Mouse (Mus musculus) midbrain, embryonic 10.5 days (tissue): ENCODE results near the gene Grm7. TPM values are rescaled to one million over a fixed set of nuclear protein-coding genes. Genes with fewer than 3 reads are reported as not detected.

ENCODE experiments used
- DNase-seq: peaks from one replicate; pipeline ENCODE4 v3.0.0-alpha.2; 2017; ENCODE audit warnings: low spot score
- H3K27ac ChIP-seq: fragments of 300-500 bp; sonication (generic); replicated peaks from 2 replicates; pipeline ENCODE4 v1.5.1; 2016; ENCODE audit warnings: mild to moderate bottlenecking
- H3K27me3 ChIP-seq: fragments of 300-500 bp; sonication (generic); 2 replicates; pipeline ENCODE4 v1.6.1; 2016; ENCODE audit warnings: low read depth, mild to moderate bottlenecking; ENCODE audit not compliant: poor library complexity, severe bottlenecking
- H3K36me3 ChIP-seq: fragments of 300-500 bp; sonication (generic); 2 replicates; pipeline ENCODE4 v1.6.1; 2016; ENCODE audit warnings: mild to moderate bottlenecking, moderate library complexity
- H3K4me1 ChIP-seq: fragments of 300-500 bp; sonication (generic); 2 replicates; pipeline ENCODE4 v1.6.1; 2016
- H3K4me3 ChIP-seq: fragments of 300-500 bp; sonication (generic); 2 replicates; pipeline ENCODE4 v1.5.1; 2016; ENCODE audit warnings: mild to moderate bottlenecking, moderate library complexity
- H3K9me3 ChIP-seq: fragments of 300-500 bp; sonication (generic); replicated peaks from 2 replicates; pipeline ENCODE4 v1.6.1; 2016; ENCODE audit warnings: mild to moderate bottlenecking
- WGBS: fragments of 180-500 bp; shearing (Covaris S2); methylation state at CpG from one replicate; pipeline ENCODE4 v1.1.7; 2016; 5-methylcytosine and 5-hydroxymethylcytosine counted together
- polyA plus RNA-seq: library from polyadenylated mRNA; unstranded; fragments of >200 nt; fragmentation: Nextera tagmentation; extraction: Ambion mirVana; gene quantifications from 2 replicates; pipeline ENCODE4 v1.2.1, GENCODE M21; 2016

The Grm7 gene
- polyA plus RNA-seq, 1 experiment from 2014 or later = 0.41 TPM

- H3K27ac ChIP-seq = no peak overlapping the region
- H3K9me3 ChIP-seq = no peaks in the 10 kb centered on the region
- H3K36me3 ChIP-seq = no peaks in the 10 kb centered on the region
- no peak overlapping the region for H3K4me3 ChIP-seq
- no peaks in the 10 kb centered on the region for H3K27me3 ChIP-seq
- no peak for DNase-seq
- H3K4me1 ChIP-seq = no peaks in the 10 kb centered on the region
Observed at GRCm38 (mm10) chr6:111522122-111522521, 876.7 kb downstream of the Grm7 start.

GRCm38 (mm10) chr6:111529985-111530384 lies 884.6 kb downstream of the Grm7 start:
- Histone ChIP-seq H3K4me3 (no peak overlapping the region), H3K36me3 (no peaks in the 10 kb centered on the region), H3K4me1 (no peaks in the 10 kb centered on the region), H3K27ac (no peak overlapping the region), H3K9me3 (no peaks in the 10 kb centered on the region), H3K27me3 (no peaks in the 10 kb centered on the region)
- WGBS = 92% methylated on average over 2 of the region's 2 CpGs
- no peak for DNase-seq

- Histone ChIP-seq H3K9me3 (no peaks in the 10 kb centered on the region), H3K4me1 (no peaks in the 10 kb centered on the region), H3K36me3 (no peaks in the 10 kb centered on the region), H3K4me3 (no peak overlapping the region), H3K27me3 (no peaks in the 10 kb centered on the region), H3K27ac (no peak overlapping the region)
- 69% methylated on average over 1 of the region's 1 CpGs for WGBS
- no peak for DNase-seq
Observed at GRCm38 (mm10) chr6:111558588-111558987, 913.2 kb downstream of the Grm7 start.

GRCm38 (mm10) chr6:111559459-111559858 lies 914.1 kb downstream of the Grm7 start:
- WGBS = 76% methylated on average over 3 of the region's 3 CpGs

GRCm38 (mm10) chr6:111561347-111561746 lies 916.0 kb downstream of the Grm7 start:
- Histone ChIP-seq H3K36me3 (no peaks in the 10 kb centered on the region), H3K27ac (no peak overlapping the region), H3K4me3 (no peak overlapping the region), H3K4me1 (no peaks in the 10 kb centered on the region), H3K9me3 (no peaks in the 10 kb centered on the region), H3K27me3 (no peaks in the 10 kb centered on the region)
- no peak for DNase-seq
- WGBS = 92% methylated on average over 7 of the region's 7 CpGs

More at GRCm38 (mm10) chr6:111559459-111559858, 914.1 kb downstream of the Grm7 start:
- Histone ChIP-seq H3K27me3 (no peaks in the 10 kb centered on the region), H3K27ac (no peak overlapping the region), H3K9me3 (no peaks in the 10 kb centered on the region), H3K36me3 (no peaks in the 10 kb centered on the region), H3K4me1 (no peaks in the 10 kb centered on the region), H3K4me3 (no peak overlapping the region)
- no peak for DNase-seq

- no peak overlapping the region for H3K4me3 ChIP-seq
- 93% methylated on average over 4 of the region's 4 CpGs for WGBS
- no peak for DNase-seq
- H3K9me3 ChIP-seq = no peaks in the 10 kb centered on the region
- H3K27me3 ChIP-seq = no peaks in the 10 kb centered on the region
- H3K27ac ChIP-seq = no peak overlapping the region
- no peaks in the 10 kb centered on the region for H3K4me1 ChIP-seq
- H3K36me3 ChIP-seq = no peaks in the 10 kb centered on the region
Observed at GRCm38 (mm10) chr6:111571471-111572088, 926.2 kb downstream of the Grm7 start.

- DNase-seq = no peak
Observed at GRCm38 (mm10) chr6:111584851-111585250, 939.5 kb downstream of the Grm7 start.

GRCm38 (mm10) chr6:111587572-111587971 lies 942.2 kb downstream of the Grm7 start:
- no peaks in the 10 kb centered on the region for H3K4me1 ChIP-seq
- 88% methylated on average over 3 of the region's 3 CpGs for WGBS
- H3K27ac ChIP-seq = no peak overlapping the region
- no peak overlapping the region for H3K4me3 ChIP-seq
- H3K36me3 ChIP-seq = no peaks in the 10 kb centered on the region
- H3K9me3 ChIP-seq = no peaks in the 10 kb centered on the region
- DNase-seq = no peak
- H3K27me3 ChIP-seq = no peaks in the 10 kb centered on the region

More at GRCm38 (mm10) chr6:111584851-111585250, 939.5 kb downstream of the Grm7 start:
- Histone ChIP-seq H3K4me3 (no peak overlapping the region), H3K9me3 (no peaks in the 10 kb centered on the region), H3K27ac (no peak overlapping the region), H3K27me3 (no peaks in the 10 kb centered on the region), H3K4me1 (no peaks in the 10 kb centered on the region), H3K36me3 (no peaks in the 10 kb centered on the region)
- WGBS = 62% methylated on average over 2 of the region's 2 CpGs

- no peaks in the 10 kb centered on the region for H3K36me3 ChIP-seq
- no peak for DNase-seq
- H3K4me3 ChIP-seq = no peak overlapping the region
- no peaks in the 10 kb centered on the region for H3K27me3 ChIP-seq
- no peaks in the 10 kb centered on the region for H3K4me1 ChIP-seq
- no peak overlapping the region for H3K27ac ChIP-seq
- WGBS = 95% methylated on average over 4 of the region's 4 CpGs
- no peaks in the 10 kb centered on the region for H3K9me3 ChIP-seq
Observed at GRCm38 (mm10) chr6:111601892-111602654, 956.7 kb downstream of the Grm7 start.

- 86% methylated on average over 3 of the region's 3 CpGs for WGBS
- H3K27ac ChIP-seq = no peak overlapping the region
- no peaks in the 10 kb centered on the region for H3K4me1 ChIP-seq
- no peak overlapping the region for H3K4me3 ChIP-seq
- no peaks in the 10 kb centered on the region for H3K9me3 ChIP-seq
- DNase-seq = no peak
- no peaks in the 10 kb centered on the region for H3K27me3 ChIP-seq
- no peaks in the 10 kb centered on the region for H3K36me3 ChIP-seq
Observed at GRCm38 (mm10) chr6:111610396-111610795, 965.0 kb downstream of the Grm7 start.

GRCm38 (mm10) chr6:111613834-111614233 lies 968.5 kb downstream of the Grm7 start:
- Histone ChIP-seq H3K27me3 (no peaks in the 10 kb centered on the region), H3K4me3 (no peak overlapping the region), H3K36me3 (no peaks in the 10 kb centered on the region), H3K9me3 (no peaks in the 10 kb centered on the region), H3K27ac (no peak overlapping the region), H3K4me1 (no peaks in the 10 kb centered on the region)
- no peak for DNase-seq
